ENCODE assay signal across 8 mouse cellular contexts in the genomic region with DNA sequence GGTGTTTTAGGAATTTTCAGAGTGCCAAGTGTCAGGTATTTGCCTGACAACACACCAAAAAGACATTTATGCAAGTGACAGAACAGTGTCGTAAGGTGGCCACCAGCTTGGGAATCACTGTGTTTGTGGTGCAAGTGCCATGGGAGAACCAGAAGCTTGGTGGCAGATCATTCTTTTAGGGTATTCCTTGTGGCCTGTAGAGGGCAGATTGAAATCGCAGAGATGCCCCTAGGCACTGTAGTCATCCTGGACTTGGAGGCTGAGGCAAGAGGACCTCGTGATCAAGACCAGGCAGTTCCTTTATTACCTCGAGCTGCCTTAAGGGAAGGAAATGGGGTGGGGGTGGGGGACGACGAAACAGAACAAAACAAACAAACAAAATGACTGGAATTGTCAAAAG.
DNase-seq lines count a peak whose midpoint lies in the region; ATAC-seq and TF ChIP-seq lines count a peak whose summit lies in the region.

No protein-coding gene starts in this region.

- intact Hi-C loops in heart, postnatal 25 days (cut with DNase I): loop anchor here (5.0 kb wide), 3 partner anchors 76 to 279 kb away; no protein-coding TSS in a partner anchor

- no peaks in the 10 kb centered on the region for H3K27me3 ChIP-seq in heart, embryonic 16.5 days (ENCODE audit: control insufficient read depth, insufficient read depth, low read length)
- H3K27me3 ChIP-seq in heart, postnatal 0 days (ENCODE audit: control insufficient read depth, insufficient read depth, low read length): no peaks in the 10 kb centered on the region
- H3K27me3 ChIP-seq in embryonic facial prominence, embryonic 10.5 days (replicated peaks; ENCODE audit: low read depth, poor library complexity, severe bottlenecking): no peaks in the 10 kb centered on the region

- no peak for TF ChIP-seq EP300 in heart, postnatal 0 days (IDR thresholded peaks at IDR 0.05; ENCODE audit: low read depth)

- H3K4me1 ChIP-seq in heart, embryonic 16.5 days (ENCODE audit: control insufficient read depth, insufficient read depth, low read length): peaks cover 4% of the 10 kb centered on the region; the same call in 1 of the 2 replicates
- peaks cover 2% of the 10 kb centered on the region; the same call in 1 of the 2 replicates for H3K4me1 ChIP-seq in heart, postnatal 0 days (ENCODE audit: control insufficient read depth, insufficient read depth)
- 0 out of 2 replicates have a peak, but pooled peaks cover 2% of the 10 kb centered on the region for H3K4me1 ChIP-seq in embryonic facial prominence, embryonic 10.5 days

- 0 out of 2 replicates have a peak, but pooled peaks have one; percentile 19 for TF ChIP-seq CTCF in heart, postnatal 0 days (IDR thresholded peaks at IDR 0.05; ENCODE audit: low read depth)

- H3K9me3 ChIP-seq in heart, embryonic 16.5 days (replicated peaks; ENCODE audit: control insufficient read depth, low read length): no peaks in the 10 kb centered on the region
- no peaks in the 10 kb centered on the region for H3K9me3 ChIP-seq in heart, postnatal 0 days (replicated peaks; ENCODE audit: control insufficient read depth, low read length)
- H3K9me3 ChIP-seq in embryonic facial prominence, embryonic 10.5 days: no peaks in the 10 kb centered on the region

- H3K9ac ChIP-seq in heart, embryonic 16.5 days (ENCODE audit: low read length): no peak overlapping the region
- no peak overlapping the region for H3K9ac ChIP-seq in heart, postnatal 0 days (replicated peaks; ENCODE audit: low read depth, low read length)

- DNase-seq in heart, postnatal 25 days (ENCODE audit: low spot score): no peak
- DNase-seq in CD8-positive naive resting alpha-beta T cell, adult 2 months (ENCODE audit: low read depth in 2 of 2, low spot score in 2 of 2): peak; percentile 22 to 37
- no peak for DNase-seq in heart, postnatal 0 days (ENCODE audit: low spot score)
- DNase-seq in lung, postnatal 14 days: peak; percentile 22
- DNase-seq in thymus, postnatal 14 days: peak; percentile 53
- DNase-seq in embryonic facial prominence, embryonic 10.5 days (ENCODE audit: low spot score): no peak
- no peak for DNase-seq in gastrocnemius, adult 8-10 months (ENCODE audit: low spot score in 2 of 2)

- H3K4me2 ChIP-seq in heart, embryonic 16.5 days (ENCODE audit: low read depth, low read length): no peak overlapping the region
- H3K4me2 ChIP-seq in heart, postnatal 0 days (ENCODE audit: low read depth, low read length): no peak overlapping the region

- H3K36me3 ChIP-seq in heart, embryonic 16.5 days (ENCODE audit: control insufficient read depth, insufficient read depth): no peaks in the 10 kb centered on the region
- H3K36me3 ChIP-seq in heart, postnatal 0 days (replicated peaks; ENCODE audit: control insufficient read depth, insufficient read depth, low read length): no peaks in the 10 kb centered on the region
- no peaks in the 10 kb centered on the region for H3K36me3 ChIP-seq in embryonic facial prominence, embryonic 10.5 days (replicated peaks)

- H3K4me3 ChIP-seq in heart, embryonic 16.5 days (ENCODE audit: low read length): no peak overlapping the region
- no peak overlapping the region for H3K4me3 ChIP-seq in heart, postnatal 0 days (ENCODE audit: low read depth, low read length)
- no peak overlapping the region for H3K4me3 ChIP-seq in embryonic facial prominence, embryonic 10.5 days

- no peak; the same call in 1 of the 2 replicates for ATAC-seq in heart, embryonic 16.5 days (replicated peaks; ENCODE audit: extremely low read depth, insufficient read depth, low FRiP score)
- ATAC-seq in heart, postnatal 0 days (ENCODE audit: insufficient read depth, low read depth): 0 out of 2 replicates have a peak, but pooled peaks have one; percentile 51

- WGBS in heart, embryonic 16.5 days: 62% methylated on average over 6 of the region's 6 CpGs
- WGBS in heart, postnatal 0 days: 62% methylated on average over 6 of the region's 6 CpGs
- WGBS in embryonic facial prominence, embryonic 10.5 days: 78% methylated on average over 6 of the region's 6 CpGs

- H3K27ac ChIP-seq in heart, embryonic 16.5 days (ENCODE audit: low read length): peak overlapping the region; percentile 64
- H3K27ac ChIP-seq in heart, postnatal 0 days (ENCODE audit: low read depth): peak overlapping the region; percentile 71
- H3K27ac ChIP-seq in embryonic facial prominence, embryonic 10.5 days (replicated peaks): no peak overlapping the region

Comparison
In these comparisons a context has a peak if more than half of its experiments do, and no peak if none do; other contexts are left out.
1. DNase-seq: peak in CD8-positive naive resting alpha-beta T cell, adult 2 months (2 of 2), lung, postnatal 14 days (single experiment) and thymus, postnatal 14 days (single experiment); none in heart, postnatal 25 days (single experiment), heart, postnatal 0 days (single experiment), embryonic facial prominence, embryonic 10.5 days (single experiment) and gastrocnemius, adult 8-10 months (0 of 2).